Mouse (Mus musculus) frontal cortex, postnatal 36 days (tissue): ENCODE results near the gene Ccdc65.

Experiments
- DNase-seq, 2 experiments: peaks; one replicate each; pipeline ENCODE4 v3.0.0; 2022; ENCODE audit warnings: low spot score in 2 of 2

Gene Ccdc65

GRCm38 (mm10) chr15:98707766-98708372 lies at the start of gene Ccdc65:
Ccdc65 (plus strand) TSS chr15:98708207.
- peak; percentile 88 to 91 for DNase-seq

GRCm38 (mm10) chr15:98662198-98662566 lies 45.8 kb upstream of the Ccdc65 start:
- no peak for DNase-seq

DNA sequence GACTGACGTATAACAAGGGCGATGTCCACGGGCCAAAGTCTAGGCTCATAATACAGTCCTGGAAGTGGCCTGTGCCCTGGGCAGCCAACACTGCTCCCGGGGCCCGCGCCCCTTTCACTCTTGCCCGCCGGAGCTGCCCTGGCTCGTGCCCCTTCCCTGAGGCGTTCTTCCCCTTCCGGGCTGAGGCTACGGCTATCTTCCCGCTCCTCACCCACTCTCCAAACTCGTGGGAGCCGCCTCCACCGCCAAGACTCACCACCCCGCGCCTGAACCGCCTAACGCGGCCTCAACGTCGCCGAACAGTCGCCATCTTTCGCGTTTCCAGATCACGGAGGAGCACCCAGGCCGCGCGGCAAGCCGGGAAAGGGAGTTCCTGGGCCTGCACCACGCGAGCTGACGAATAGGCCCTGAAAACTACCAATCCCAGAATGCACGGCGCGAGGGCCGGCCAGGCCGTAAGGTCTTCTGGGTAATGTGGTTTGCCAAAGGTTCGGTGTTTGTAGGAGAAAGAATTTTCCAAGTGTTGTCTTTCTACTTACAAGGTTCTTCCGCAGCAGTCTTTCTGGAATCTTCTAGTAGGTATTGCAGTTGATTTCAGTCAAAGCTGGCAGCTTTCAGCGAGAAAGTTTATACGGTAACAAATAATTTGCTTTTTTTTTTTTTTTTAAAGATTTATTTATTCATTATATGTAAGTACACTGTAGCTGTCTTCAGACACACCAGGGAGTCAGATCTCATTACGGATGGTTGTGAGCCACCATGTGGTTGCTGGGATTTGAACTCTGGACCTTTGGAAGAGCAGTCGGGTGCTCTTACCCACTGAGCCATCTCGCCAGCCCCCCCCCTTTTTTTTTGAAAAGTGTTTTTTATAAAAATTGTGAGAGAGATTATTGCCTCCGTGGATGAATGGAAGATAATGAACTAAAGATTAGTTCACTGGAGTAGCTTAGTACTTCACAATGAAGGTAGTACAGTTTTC lies 45.2 kb upstream of the Ccdc65 start, which contains the start of gene Ddx23:
Gene Ddx23 (minus strand): TSS at position 328 of the 979 bp plus-strand sequence.
- peak; percentile 96 to 98 for DNase-seq

GRCm38 (mm10) chr15:98664042-98664907 lies 43.7 kb upstream of the Ccdc65 start:
- DNase-seq: no peak

GRCm38 (mm10) chr15:98672592-98672991 lies 35.4 kb upstream of the Ccdc65 start:
- peak in 1 of 2 experiments; percentile 23 for DNase-seq

DNA sequence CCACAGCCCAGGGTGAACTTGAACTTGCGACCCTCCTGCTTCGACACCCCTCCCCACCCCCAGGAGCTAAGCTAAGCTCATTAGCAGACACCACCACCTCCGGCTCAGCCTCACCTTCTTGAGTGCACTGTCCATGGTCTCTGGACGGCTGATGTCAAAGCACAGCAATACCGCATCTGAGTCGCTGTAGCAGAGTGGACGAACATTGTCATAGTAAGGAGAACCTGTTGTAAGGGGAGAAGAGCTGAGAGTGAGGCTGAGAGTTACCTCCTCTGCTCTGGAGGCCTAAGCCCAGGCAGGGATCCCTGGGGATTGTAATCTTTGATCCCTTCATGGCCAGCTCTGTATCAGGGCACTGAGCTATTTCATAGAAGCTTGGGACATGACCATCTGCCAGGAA lies 34.3 kb upstream of the Ccdc65 start:
- no peak for DNase-seq

DNA sequence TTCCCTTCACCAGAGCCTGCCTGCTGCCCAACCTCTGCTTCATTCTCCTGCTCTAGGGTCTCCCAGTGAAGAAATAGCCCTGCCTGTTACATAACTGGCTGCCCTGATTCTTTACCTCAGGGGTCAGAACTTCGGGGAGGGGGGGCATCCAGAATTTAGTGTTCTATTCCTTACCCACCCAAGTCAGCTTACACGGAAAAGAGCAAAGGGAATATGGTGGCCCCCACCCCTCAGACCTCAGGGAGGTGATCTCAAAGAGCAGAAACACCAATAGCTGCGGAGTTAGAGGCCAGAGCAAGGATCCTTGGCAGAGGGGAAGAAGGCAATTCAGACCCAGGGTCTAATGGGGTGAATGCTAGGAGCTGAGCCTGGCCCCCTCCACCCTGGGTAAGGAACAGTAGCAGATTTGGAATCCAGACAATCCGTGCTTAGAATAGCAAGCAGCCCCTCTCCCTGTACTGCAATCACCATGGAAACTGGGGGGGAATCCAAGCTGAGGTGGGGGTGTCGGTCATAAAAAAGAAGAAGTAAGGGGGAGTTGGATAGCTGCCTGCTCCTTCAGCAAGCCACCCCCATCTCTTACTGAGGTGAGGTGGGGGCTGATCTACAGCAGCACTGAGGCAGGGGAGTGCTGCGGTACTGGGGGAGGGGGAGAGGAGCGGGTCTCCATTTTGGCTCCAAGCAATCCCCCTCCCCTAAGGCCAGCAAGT lies 33.6 kb upstream of the Ccdc65 start:
- DNase-seq: peak in 1 of 2 experiments; percentile 15

DNA sequence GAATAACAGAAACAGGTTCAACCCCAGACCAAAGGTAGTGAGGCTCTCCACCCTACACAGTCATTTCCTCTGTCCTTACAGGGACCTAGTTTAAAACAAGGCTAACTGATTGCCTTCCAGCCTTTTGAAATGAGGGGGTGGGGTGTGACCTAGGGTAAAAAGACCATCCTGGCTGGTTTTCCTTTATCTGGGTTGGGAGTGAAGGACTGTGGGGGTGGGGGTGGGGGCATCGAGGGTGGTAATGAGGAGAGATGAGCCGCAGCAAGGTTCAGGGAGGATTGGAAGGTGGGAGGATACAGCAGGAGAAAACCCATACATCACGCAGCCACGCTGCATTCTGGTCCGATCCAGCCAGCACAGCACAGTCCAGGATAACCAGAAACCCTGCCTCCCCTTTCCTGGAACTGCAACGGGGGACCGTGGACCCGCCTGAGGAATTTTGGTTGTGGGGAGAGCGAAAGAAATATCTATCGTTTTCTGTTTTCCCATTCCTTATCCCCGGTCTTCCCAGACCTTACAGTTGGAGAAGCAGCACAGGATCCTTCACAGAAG lies 32.9 kb upstream of the Ccdc65 start:
- DNase-seq: peak; percentile 22 to 30

DNA sequence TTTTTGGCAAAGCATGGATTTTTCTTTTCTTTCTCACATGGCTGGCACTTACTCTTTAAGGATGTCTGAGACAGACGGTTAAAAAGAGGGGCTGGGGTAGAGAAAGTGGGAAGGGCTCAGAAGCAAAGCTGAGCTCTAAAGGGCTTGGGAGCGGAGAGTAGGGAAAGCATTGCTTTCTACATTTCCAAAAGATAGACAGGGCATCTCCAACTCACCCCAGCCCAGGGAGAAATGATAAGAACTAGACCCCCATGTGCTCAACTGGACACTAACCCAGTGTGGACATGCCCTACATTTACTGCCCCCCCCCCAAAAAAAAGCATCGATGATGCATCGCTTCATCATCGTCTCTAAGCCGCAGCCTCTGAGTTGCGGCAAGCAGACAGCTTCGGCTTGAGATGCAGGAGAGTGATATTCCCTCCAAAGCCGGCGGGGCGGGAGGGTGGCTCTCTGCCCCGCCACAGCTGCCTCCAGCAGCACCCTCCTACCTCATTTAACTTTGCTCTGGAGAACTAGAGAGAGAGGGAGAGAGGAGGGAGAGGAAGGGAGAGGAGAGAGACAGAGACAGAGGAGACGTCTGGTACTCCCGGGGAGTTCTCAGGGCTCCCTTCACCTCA lies 32.3 kb upstream of the Ccdc65 start:
- DNase-seq: peak; percentile 20 to 33

GRCm38 (mm10) chr15:98676471-98676870 lies 31.5 kb upstream of the Ccdc65 start:
- peak in 1 of 2 experiments; percentile 31 for DNase-seq

GRCm38 (mm10) chr15:98676940-98677728 lies 30.9 kb upstream of the Ccdc65 start, which contains the start of gene Rnd1:
Rnd1 (minus strand) TSS chr15:98677461.
- DNase-seq: peak; percentile 86 to 92

- DNase-seq: no peak
These were observed 30.0 kb upstream of the Ccdc65 start for GRCm38 (mm10) chr15:98677977-98678376.

DNA sequence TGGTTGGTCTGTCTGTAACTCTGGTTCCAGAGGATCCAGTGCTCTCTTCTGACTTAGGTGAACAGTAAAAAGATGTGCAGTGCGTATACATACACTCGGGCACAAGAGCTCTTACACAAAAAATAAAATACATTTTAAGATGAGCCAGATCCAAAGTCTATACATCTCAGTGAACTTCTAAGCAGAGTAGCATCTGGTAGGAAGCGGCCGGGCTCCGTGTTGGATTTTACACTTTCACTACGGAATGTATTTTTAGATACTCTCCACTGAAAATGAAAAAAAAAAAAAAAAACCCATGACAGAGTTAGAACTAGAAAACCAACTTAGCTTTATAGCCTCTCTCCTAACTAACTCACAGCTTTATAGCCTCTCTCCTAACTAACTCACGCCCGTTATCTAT lies 27.3 kb upstream of the Ccdc65 start:
- DNase-seq: peak in 1 of 2 experiments; percentile 53

GRCm38 (mm10) chr15:98681633-98682032 lies 26.4 kb upstream of the Ccdc65 start:
- no peak for DNase-seq

- no peak for DNase-seq
These were observed 24.8 kb upstream of the Ccdc65 start for GRCm38 (mm10) chr15:98683177-98683576.

GRCm38 (mm10) chr15:98683746-98684145 lies 24.3 kb upstream of the Ccdc65 start:
- DNase-seq: no peak

GRCm38 (mm10) chr15:98685926-98686325 lies 22.1 kb upstream of the Ccdc65 start:
- DNase-seq: no peak

DNA sequence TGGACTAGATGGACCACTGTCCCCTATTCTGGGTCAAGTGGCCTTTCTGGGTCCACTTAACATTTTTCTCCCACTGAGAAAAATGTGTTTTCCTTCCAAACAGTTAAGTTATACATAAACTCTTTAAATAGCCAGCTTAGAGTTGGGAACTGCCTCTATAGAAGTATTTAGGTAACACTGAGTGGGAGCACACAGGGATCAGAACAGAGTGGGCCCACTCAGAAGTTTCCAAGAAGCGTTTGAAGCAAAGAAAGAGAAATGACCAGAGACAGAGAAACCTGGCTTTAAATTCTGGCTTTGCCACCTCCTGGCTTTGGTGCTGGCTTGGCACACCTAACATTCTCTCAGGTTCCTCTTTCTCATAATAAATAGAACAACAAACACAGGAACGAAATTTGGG lies 18.3 kb upstream of the Ccdc65 start:
- no peak for DNase-seq

DNA sequence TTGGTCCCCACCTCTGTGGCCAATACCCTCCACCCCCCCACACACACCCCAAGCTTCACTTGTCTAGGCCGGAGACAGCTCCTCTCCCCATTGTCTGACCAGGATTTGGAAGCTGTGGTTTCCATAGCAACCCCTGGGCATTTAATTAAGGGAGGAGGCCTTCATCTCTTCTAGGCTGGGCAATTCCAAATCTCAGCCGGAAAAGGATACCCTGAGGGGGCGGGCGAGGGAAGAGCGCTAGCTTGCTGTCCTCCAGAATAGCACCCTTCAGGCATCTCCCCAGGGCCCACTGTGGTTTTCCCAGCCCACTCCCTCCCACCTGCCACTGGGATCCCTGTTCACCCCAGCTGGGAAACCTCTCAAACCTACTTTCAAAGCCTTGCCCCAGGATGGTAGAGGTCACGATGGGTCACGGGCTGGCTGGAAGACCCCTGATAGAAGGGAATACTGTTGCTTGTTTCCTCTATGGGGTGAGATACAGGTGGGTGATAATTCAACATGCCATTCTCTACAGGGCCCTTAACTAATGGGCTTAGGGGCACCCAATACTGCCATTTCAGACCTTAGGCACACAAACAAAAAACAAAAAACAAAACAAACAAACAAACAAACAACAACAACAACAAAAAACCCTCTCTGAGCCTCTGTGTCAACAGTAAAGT lies 16.4 kb upstream of the Ccdc65 start:
- peak; percentile 24 to 43 for DNase-seq
